Mouse (Mus musculus): Measurements from ENCODE around the gene Arhgap10. TPM values are rescaled to one million over a fixed set of nuclear protein-coding genes. Genes with fewer than 3 reads are reported as not detected.

The Arhgap10 gene
- total and polyA plus RNA-seq, 3 experiments, result 13.1 to 22.8 TPM; not detected in 1

DNA sequence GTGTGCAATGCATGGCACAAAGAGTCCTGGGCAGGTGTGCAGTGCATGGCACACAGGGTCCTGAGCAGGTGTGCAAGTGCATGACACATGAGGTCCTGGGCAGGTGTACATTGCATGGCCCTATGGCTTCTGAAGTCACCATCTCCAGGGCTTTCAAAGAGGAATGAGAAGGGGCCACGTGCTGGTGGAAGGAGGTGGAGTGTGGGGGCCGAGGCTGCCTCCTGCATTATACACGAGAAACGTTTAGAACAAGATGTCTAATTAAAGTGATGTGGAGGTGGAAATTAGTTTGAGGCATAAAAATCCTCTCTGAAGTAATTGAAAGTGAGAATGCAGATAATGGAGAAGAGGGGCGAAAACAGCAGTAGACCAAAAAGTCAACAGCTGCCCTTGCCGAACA, 93.9 kb downstream of the Arhgap10 start:
- Histone ChIP-seq H3K4me1 (ENCODE audit: control insufficient read depth in 1 of 2, insufficient read depth in 2 of 2, low read length in 2 of 2) (no peaks in the 10 kb centered on the region), H3K27me3 (ENCODE audit: control insufficient read depth in 1 of 2, insufficient read depth in 2 of 2, low read length in 2 of 2) (no peaks in the 10 kb centered on the region), H3K36me3 (ENCODE audit: control insufficient read depth in 1 of 2, insufficient read depth in 2 of 2, low read length in 2 of 2) (peaks cover 0 to 2% of the 10 kb centered on the region in 2 experiments; a peak in 1 of 4 replicates), H3K79me2 (ENCODE audit: control insufficient read depth, insufficient read depth, low read length, poor library complexity) (no peaks in the 10 kb centered on the region), H3K4me3 (ENCODE audit: control insufficient read depth in 1 of 2, insufficient read depth in 1 of 2, low read depth in 2 of 2, low read length in 2 of 2) (no peak overlapping the region), H3K9me3 (replicated peaks; ENCODE audit: insufficient read depth, low read length) (no peaks in the 10 kb centered on the region), H3K27ac (ENCODE audit: control insufficient read depth, low read depth, low read length) (no peak overlapping the region), H3K9ac (ENCODE audit: control insufficient read depth, low read depth, low read length, poor library complexity, severe bottlenecking) (no peak overlapping the region)
- DNase-seq (ENCODE audit: low read depth, low spot score), result no peak
- TF ChIP-seq USF2 (IDR thresholded peaks at IDR 0.05; ENCODE audit: borderline replicate concordance in 1 of 2, insufficient read depth in 1 of 2, low read depth in 1 of 2, low read length in 2 of 2), result no peak
- no peak for TF ChIP-seq SMC3 (IDR thresholded peaks at IDR 0.05; ENCODE audit: low read depth, low read length)
- no peak for TF ChIP-seq ZNF384 (IDR thresholded peaks at IDR 0.05; ENCODE audit: low read depth, low read length)

DNA sequence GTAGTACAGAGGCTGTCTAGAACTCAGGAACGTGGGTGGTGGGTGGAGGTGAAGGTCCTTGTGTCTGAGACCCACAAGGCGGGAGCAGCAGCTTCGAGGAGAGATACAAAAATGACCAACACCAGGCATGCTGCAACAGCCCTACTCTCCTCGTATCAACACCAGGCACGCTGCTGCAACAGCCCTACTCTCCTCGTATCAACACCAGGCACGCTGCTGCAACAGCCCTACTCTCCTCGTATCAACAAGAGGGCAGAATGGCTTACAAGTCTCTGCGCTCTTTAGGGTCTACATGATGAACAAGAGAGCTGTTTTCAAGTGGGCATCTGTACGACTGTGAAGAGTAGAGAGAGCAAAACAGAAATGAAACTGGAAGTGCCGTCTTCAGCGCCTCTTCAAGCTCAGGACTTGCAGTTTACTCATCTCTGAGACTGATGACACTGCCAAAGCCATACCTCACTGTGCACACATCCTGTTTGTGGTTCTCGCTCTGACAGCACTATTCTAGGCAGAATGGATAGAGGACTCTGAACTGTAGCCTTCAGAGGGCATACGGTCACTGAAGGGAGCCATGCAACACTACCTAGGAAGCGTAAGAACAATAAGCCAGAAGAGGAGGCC, 95.0 kb downstream of the Arhgap10 start:
- Histone ChIP-seq H3K27me3 (ENCODE audit: control insufficient read depth in 1 of 2, insufficient read depth in 2 of 2, low read length in 2 of 2) (no peaks in the 10 kb centered on the region), H3K4me1 (ENCODE audit: control insufficient read depth in 1 of 2, insufficient read depth in 2 of 2, low read length in 2 of 2) (no peaks in the 10 kb centered on the region), H3K9me3 (replicated peaks; ENCODE audit: insufficient read depth, low read length) (no peaks in the 10 kb centered on the region), H3K4me3 (ENCODE audit: control insufficient read depth in 1 of 2, insufficient read depth in 1 of 2, low read depth in 2 of 2, low read length in 2 of 2) (no peak overlapping the region), H3K9ac (ENCODE audit: control insufficient read depth, low read depth, low read length, poor library complexity, severe bottlenecking) (no peak overlapping the region), H3K27ac (ENCODE audit: control insufficient read depth, low read depth, low read length) (no peak overlapping the region), H3K79me2 (ENCODE audit: control insufficient read depth, insufficient read depth, low read length, poor library complexity) (no peaks in the 10 kb centered on the region), H3K36me3 (ENCODE audit: control insufficient read depth in 1 of 2, insufficient read depth in 2 of 2, low read length in 2 of 2) (peaks cover 0 to 2% of the 10 kb centered on the region in 2 experiments; a peak in 1 of 4 replicates)
- TF ChIP-seq MXI1 (IDR thresholded peaks at IDR 0.05; ENCODE audit: low read depth, low read length) (no peak), BHLHE40 (IDR thresholded peaks at IDR 0.05; ENCODE audit: borderline replicate concordance, low read depth, low read length) (no peak), UBTF (IDR thresholded peaks at IDR 0.05; ENCODE audit: borderline replicate concordance, insufficient read depth, low read depth, low read length) (no peak), MAX (IDR thresholded peaks at IDR 0.05; ENCODE audit: low read length) (no peak), POLR2A (IDR thresholded peaks at IDR 0.05; ENCODE audit: control insufficient read depth in 1 of 2, insufficient read depth in 1 of 2, low read depth in 1 of 2, low read length in 2 of 2, poor library complexity in 1 of 2) (no peak)
- no peak for DNase-seq (ENCODE audit: low read depth, low spot score)

GRCm38 (mm10) chr8:77421596-77421995, 96.2 kb downstream of the Arhgap10 start:
- Histone ChIP-seq H3K4me1 (ENCODE audit: control insufficient read depth in 1 of 2, insufficient read depth in 2 of 2, low read length in 2 of 2) (no peaks in the 10 kb centered on the region), H3K27me3 (ENCODE audit: control insufficient read depth in 1 of 2, insufficient read depth in 2 of 2, low read length in 2 of 2) (no peaks in the 10 kb centered on the region), H3K9me3 (replicated peaks; ENCODE audit: insufficient read depth, low read length) (no peaks in the 10 kb centered on the region), H3K79me2 (ENCODE audit: control insufficient read depth, insufficient read depth, low read length, poor library complexity) (no peaks in the 10 kb centered on the region), H3K9ac (ENCODE audit: control insufficient read depth, low read depth, low read length, poor library complexity, severe bottlenecking) (no peak overlapping the region), H3K36me3 (ENCODE audit: control insufficient read depth in 1 of 2, insufficient read depth in 2 of 2, low read length in 2 of 2) (peaks cover 0 to 2% of the 10 kb centered on the region in 2 experiments; a peak in 1 of 4 replicates), H3K4me3 (ENCODE audit: control insufficient read depth in 1 of 2, insufficient read depth in 1 of 2, low read depth in 2 of 2, low read length in 2 of 2) (no peak overlapping the region), H3K27ac (ENCODE audit: control insufficient read depth, low read depth, low read length) (no peak overlapping the region)
- TF ChIP-seq ELF1 (IDR thresholded peaks at IDR 0.05; ENCODE audit: low read depth, low read length) (no peak), MXI1 (IDR thresholded peaks at IDR 0.05; ENCODE audit: low read depth, low read length) (no peak), TBP (IDR thresholded peaks at IDR 0.05; ENCODE audit: low read depth, low read length) (no peak), MEF2A (IDR thresholded peaks at IDR 0.05; ENCODE audit: extremely low read depth, insufficient replicate concordance, low read depth, low read length, poor library complexity, severe bottlenecking) (no peak), POLR2AphosphoS2 (IDR thresholded peaks at IDR 0.05; ENCODE audit: low read length) (no peak), MAX (IDR thresholded peaks at IDR 0.05; ENCODE audit: low read length) (no peak), HCFC1 (IDR thresholded peaks at IDR 0.05; ENCODE audit: low read depth, low read length) (no peak)
- no peak for DNase-seq (ENCODE audit: low read depth, low spot score)
